Mouse (Mus musculus): Measurements from ENCODE around the gene Gm14698. TPM values are rescaled to one million over a fixed set of nuclear protein-coding genes. Genes with fewer than 3 reads are reported as not detected.
"Not testable (repeated sequence)": the region's sequence is repeated elsewhere in the genome, so short reads cannot be mapped to it uniquely, and the experiment has no call there.

The Gm14698 gene
- polyA plus RNA-seq (2012; rRNA removed) (0.15 TPM in 1 of 2 replicates, not detected in the other), polyA plus RNA-seq (2014; fragmentation: Nextera tagmentation; extraction: Ambion mirVana) (0.53 and 1.3 TPM in 2 replicates)

- H3K9ac ChIP-seq (replicated peaks); H3K9me3 ChIP-seq (ENCODE audit: control insufficient read depth, low read length); H3K27me3 ChIP-seq (ENCODE audit: control insufficient read depth, insufficient read depth, low read length); H3K4me1 ChIP-seq (replicated peaks; ENCODE audit: control insufficient read depth in 2 of 2, insufficient read depth in 2 of 2, low read length in 1 of 2); DNase-seq (ENCODE audit: low read depth in 3 of 3, low spot score in 3 of 3); H3K4me2 ChIP-seq (ENCODE audit: low read depth); H3K36me3 ChIP-seq (replicated peaks; ENCODE audit: control insufficient read depth, insufficient read depth, low read depth); H3K4me3 ChIP-seq (ENCODE audit: insufficient read depth in 1 of 2, low read depth in 2 of 2, low read length in 2 of 2); H3K27ac ChIP-seq: not testable (repeated sequence)
- 24% methylated on average over 10 of the region's 36 CpGs for WGBS (ENCODE audit: insufficient replicate concordance)
- peak; percentile 65; the same call in 1 of the 2 replicates for ATAC-seq (ENCODE audit: insufficient read depth)
Measured at GRCm38 (mm10) chrX:68821059-68821458, at the start of gene Gm14698. Gm14698 (plus strand) TSS chrX:68821093.

GRCm38 (mm10) chrX:68820449-68820848, 444 bp upstream of the Gm14698 start:
- WGBS (ENCODE audit: insufficient replicate concordance) = 26% methylated on average over 2 of the region's 2 CpGs
- not testable (repeated sequence) for H3K9me3 ChIP-seq (ENCODE audit: control insufficient read depth, low read length); H3K9ac ChIP-seq (replicated peaks); H3K4me2 ChIP-seq (ENCODE audit: low read depth); H3K4me3 ChIP-seq (ENCODE audit: insufficient read depth in 1 of 2, low read depth in 2 of 2, low read length in 2 of 2); H3K36me3 ChIP-seq (replicated peaks; ENCODE audit: control insufficient read depth, insufficient read depth, low read depth); H3K4me1 ChIP-seq (replicated peaks; ENCODE audit: control insufficient read depth in 2 of 2, insufficient read depth in 2 of 2, low read length in 1 of 2); H3K27ac ChIP-seq; DNase-seq (ENCODE audit: low read depth in 3 of 3, low spot score in 3 of 3); H3K27me3 ChIP-seq (ENCODE audit: control insufficient read depth, insufficient read depth, low read length); ATAC-seq (ENCODE audit: insufficient read depth)

- WGBS (ENCODE audit: insufficient replicate concordance) = 14% methylated on average over 5 of the region's 5 CpGs
- Histone ChIP-seq H3K27ac (no peak overlapping the region), H3K9ac (replicated peaks) (no peak overlapping the region), H3K9me3 (ENCODE audit: control insufficient read depth, low read length) (no peaks in the 10 kb centered on the region), H3K27me3 (ENCODE audit: control insufficient read depth, insufficient read depth, low read length) (no peaks in the 10 kb centered on the region), H3K4me3 (ENCODE audit: insufficient read depth in 1 of 2, low read depth in 2 of 2, low read length in 2 of 2) (no peak overlapping the region), H3K4me1 (replicated peaks; ENCODE audit: control insufficient read depth in 2 of 2, insufficient read depth in 2 of 2, low read length in 1 of 2) (no peaks in the 10 kb centered on the region), H3K4me2 (ENCODE audit: low read depth) (no peak overlapping the region), H3K36me3 (replicated peaks; ENCODE audit: control insufficient read depth, insufficient read depth, low read depth) (no peaks in the 10 kb centered on the region)
- ATAC-seq (ENCODE audit: insufficient read depth) (no peak), DNase-seq (ENCODE audit: low read depth in 3 of 3, low spot score in 3 of 3) (no peak)
- TF ChIP-seq CTCF (IDR thresholded peaks at IDR 0.05; ENCODE audit: low read depth) (peak; percentile 14; the same call in 1 of the 2 replicates), EP300 (IDR thresholded peaks at IDR 0.05; ENCODE audit: low read depth) (no peak)
Measured at GRCm38 (mm10) chrX:68839548-68840444, 18.9 kb downstream of the Gm14698 start.

- no peak for ATAC-seq (ENCODE audit: insufficient read depth)
- no peaks in the 10 kb centered on the region for H3K4me1 ChIP-seq (replicated peaks; ENCODE audit: control insufficient read depth in 2 of 2, insufficient read depth in 2 of 2, low read length in 1 of 2)
- no peak for TF ChIP-seq EP300 (IDR thresholded peaks at IDR 0.05; ENCODE audit: low read depth)
- TF ChIP-seq CTCF (IDR thresholded peaks at IDR 0.05; ENCODE audit: low read depth) = no peak
- DNase-seq (ENCODE audit: low read depth in 3 of 3, low spot score in 3 of 3) = no peak
- H3K9ac ChIP-seq (replicated peaks) = no peak overlapping the region
- no peak overlapping the region for H3K27ac ChIP-seq
- no peaks in the 10 kb centered on the region for H3K9me3 ChIP-seq (ENCODE audit: control insufficient read depth, low read length)
- H3K4me3 ChIP-seq (ENCODE audit: insufficient read depth in 1 of 2, low read depth in 2 of 2, low read length in 2 of 2) = no peak overlapping the region
- H3K4me2 ChIP-seq (ENCODE audit: low read depth) = no peak overlapping the region
- 26% methylated on average over 2 of the region's 2 CpGs for WGBS (ENCODE audit: insufficient replicate concordance)
- H3K36me3 ChIP-seq (replicated peaks; ENCODE audit: control insufficient read depth, insufficient read depth, low read depth) = no peaks in the 10 kb centered on the region
- H3K27me3 ChIP-seq (ENCODE audit: control insufficient read depth, insufficient read depth, low read length) = no peaks in the 10 kb centered on the region
Measured at GRCm38 (mm10) chrX:68865145-68865544, 44.3 kb downstream of the Gm14698 start.

Other genes with a start within 250 kb of the Gm14698 start
- 10.9 and 19.7 TPM in 2 replicates for gene Fmr1, start 142.6 kb upstream of the Gm14698 start, polyA plus RNA-seq (2012; rRNA removed)
- 17.7 and 20.2 TPM in 2 replicates for gene Fmr1, start 142.6 kb upstream of the Gm14698 start, polyA plus RNA-seq (2014; fragmentation: Nextera tagmentation; extraction: Ambion mirVana)
- gene Fmr1nb, start 59.3 kb upstream of the Gm14698 start, polyA plus RNA-seq (2012; rRNA removed) = 0.35 and 0.42 TPM in 2 replicates
- gene Fmr1nb, start 59.3 kb upstream of the Gm14698 start, polyA plus RNA-seq (2014; fragmentation: Nextera tagmentation; extraction: Ambion mirVana) = 0.54 and 0.88 TPM in 2 replicates
- not detected in 2 replicates for gene Gm6812, start 72.0 kb downstream of the Gm14698 start, polyA plus RNA-seq (2012; rRNA removed)
- gene Gm6812, start 72.0 kb downstream of the Gm14698 start, polyA plus RNA-seq (2014; fragmentation: Nextera tagmentation; extraction: Ambion mirVana) = not detected in 2 replicates

Measured in liver, embryonic 14.5 days (tissue).